Mouse (Mus musculus) small intestine, adult 2 months (tissue): ENCODE data around the gene Kcnd3.

Experiments used
- CTCF ChIP-seq: fragments of 200-500 bp; IDR thresholded peaks from 2 replicates; pipeline ENCODE4 v1.5.1; 2012; ENCODE audit warnings: low read depth, mild to moderate bottlenecking, control low read depth, inconsistent platforms, low read length, moderate library complexity, mixed read lengths; ENCODE audit not compliant: insufficient replicate concordance, insufficient read length; ENCODE audit errors: extremely low read depth
- POLR2A ChIP-seq: fragments of 200-500 bp; IDR thresholded peaks from 2 replicates; pipeline ENCODE4 v1.6.1; 2012; ENCODE audit warnings: low read depth, mild to moderate bottlenecking, control low read depth, inconsistent platforms, low read length, moderate library complexity

DNA sequence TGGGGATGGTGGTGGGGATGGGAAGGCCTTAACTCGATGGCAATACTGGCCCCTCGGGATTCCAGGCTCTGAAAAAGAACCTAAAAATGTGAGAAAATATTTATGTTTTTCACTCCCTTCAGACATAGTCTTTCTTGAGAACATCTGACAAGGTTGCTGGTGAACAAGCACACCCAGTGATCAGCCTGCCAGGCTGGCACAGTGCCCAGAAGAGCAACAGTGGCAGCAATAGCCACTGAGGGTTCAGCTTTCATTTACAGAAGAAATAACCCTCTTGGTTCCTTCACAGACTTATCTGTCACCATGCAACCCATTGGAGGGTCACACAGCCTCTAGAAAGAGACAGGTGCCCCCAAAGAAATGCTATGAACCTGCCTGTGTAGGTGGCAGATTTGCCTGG is 39.9 kb upstream of the Kcnd3 start:
- no peak for TF ChIP-seq CTCF
- TF ChIP-seq POLR2A = no peak
